Mouse (Mus musculus) ES-CJ7 (cell line): ENCODE results near the gene Padi1.

Source experiments
- DNase-seq: peaks from one replicate; pipeline ENCODE4 v3.0.0; 2011; ENCODE audit warnings: low read depth, low spot score

Padi1 gene

GRCm38 (mm10) chr4:140845666-140846065 lies at the start of gene Padi1:
Gene Padi1, minus strand, starts transcription at chr4:140845778.
- DNase-seq = no peak

DNA sequence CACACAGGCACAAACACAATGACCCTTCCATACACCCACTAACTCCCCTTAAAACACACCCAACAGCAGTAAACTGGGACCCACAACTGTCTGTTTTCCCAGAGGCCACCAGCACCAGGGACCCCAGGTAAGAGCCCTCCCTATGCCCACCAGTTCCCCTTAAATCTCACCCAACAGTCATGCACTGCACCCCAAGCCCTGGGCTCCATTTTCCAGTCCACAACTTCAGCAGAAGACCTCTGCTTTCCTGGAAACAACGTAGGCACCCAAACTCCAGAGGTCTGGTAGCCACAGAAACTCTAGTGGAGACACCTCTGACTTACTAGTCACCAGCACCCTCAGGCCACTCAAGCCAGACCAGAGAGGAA lies 46.6 kb upstream of the Padi1 start:
- DNase-seq = no peak

GRCm38 (mm10) chr4:140891525-140892162 lies 46.1 kb upstream of the Padi1 start:
- no peak for DNase-seq

DNA sequence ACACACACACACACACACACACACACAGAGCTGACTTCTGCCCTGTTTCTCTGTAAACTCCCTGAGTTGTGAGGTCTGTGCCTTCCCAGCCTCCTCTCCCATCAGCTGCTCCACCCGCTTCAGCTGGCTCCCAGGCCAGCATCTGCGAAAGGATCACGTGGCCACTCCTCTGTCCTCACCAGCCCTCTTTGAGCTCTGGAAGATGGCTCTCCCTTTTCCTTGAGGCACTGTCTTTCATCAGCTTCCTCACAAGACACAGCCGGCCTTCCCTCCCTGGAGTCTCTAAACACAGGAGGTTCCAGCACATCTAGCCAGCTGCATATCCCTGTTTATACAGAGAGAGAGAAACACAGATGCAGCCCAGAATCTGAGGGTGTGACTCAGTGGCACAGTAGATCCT lies 38.3 kb upstream of the Padi1 start:
- no peak for DNase-seq

DNA sequence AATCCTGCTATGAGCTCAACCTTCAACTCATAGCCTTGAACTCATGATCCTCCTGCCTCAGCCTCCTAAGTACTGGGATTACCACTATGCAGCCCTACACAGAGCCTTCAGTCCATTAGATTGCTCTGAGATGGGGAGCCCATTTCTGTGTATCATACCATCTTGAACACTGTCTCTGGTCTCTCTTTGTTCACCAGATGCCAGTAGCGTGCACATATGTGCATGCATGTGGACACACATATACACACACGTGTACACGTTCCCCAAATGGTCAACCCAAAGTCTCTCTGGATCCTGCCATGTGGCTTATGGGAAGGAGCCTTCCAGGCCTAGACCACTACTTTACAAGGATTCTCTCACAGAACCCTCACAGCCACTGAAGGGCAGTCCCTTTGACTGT lies 37.4 kb upstream of the Padi1 start:
- DNase-seq = no peak

DNA sequence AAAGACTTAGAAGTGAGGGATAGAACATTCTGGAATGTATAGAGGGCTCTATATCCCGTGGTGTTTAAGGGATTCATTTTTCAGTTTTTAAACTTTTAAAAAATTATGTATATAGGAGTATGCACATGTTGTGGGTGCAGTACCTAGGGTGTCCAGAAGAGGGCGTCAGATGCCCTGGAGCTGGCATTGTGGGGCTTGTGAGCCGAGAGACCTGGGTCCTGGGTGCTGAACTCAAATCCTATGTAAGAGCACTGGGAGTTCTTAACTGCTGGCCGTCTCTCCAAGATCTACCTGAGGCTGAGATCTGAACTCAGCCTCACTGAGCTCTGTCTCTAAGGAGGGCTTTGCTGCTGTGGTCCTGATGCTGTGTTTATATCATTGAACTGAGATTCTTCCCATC lies 36.8 kb upstream of the Padi1 start:
- no peak for DNase-seq

GRCm38 (mm10) chr4:140881771-140882170 lies 36.2 kb upstream of the Padi1 start:
- DNase-seq = no peak

DNA sequence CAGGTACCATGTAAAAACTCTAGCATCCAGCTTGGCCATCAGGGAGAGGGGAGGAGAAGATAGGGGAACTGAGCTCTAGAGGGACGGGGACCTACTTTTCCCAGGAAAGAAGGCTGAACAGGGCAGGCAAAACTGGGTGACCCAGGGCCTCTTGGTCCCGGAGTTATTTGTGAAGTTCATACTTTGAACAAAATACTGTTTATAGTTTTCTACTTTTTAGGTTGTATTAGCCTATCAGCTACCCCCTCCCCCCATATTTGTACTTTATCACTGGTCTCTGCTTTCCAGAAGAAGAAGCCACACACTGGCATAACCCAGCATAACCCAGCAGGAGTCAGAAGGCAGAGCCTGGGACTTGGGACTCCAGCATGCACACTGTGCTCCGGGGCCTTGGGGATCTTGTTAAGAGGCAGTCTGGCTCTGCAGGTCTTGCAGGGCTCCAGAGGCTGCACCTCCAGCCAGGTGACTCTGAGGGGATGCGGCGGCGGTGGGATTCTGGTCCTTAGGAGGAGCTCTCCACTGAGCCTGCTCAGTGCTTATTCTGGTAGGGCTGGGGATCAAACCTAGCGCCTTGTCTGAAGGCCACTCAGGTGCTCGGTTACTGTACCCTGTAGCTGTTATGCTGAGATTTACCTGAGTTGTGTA lies 35.6 kb upstream of the Padi1 start:
- DNase-seq = no peak

DNA sequence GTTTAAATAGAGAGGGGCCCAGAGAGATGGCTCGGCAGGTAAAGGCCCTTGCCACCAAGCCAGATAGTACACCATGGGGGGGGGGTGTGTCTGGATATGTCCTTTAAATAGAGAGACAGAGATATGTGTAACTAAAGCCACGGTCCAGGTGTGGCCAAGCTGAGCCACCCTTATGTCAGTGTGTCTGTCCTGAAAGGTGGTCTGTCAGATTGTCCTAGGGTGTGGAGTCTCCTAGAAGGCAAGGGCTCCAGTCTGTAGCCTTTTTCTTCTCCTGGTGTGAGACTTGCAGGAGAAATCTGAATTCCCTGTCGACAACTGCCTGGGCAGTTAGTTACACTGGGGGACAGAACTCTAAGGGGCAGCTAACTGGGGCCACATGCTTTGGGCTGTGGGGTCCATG lies 34.6 kb upstream of the Padi1 start:
- no peak for DNase-seq

DNA sequence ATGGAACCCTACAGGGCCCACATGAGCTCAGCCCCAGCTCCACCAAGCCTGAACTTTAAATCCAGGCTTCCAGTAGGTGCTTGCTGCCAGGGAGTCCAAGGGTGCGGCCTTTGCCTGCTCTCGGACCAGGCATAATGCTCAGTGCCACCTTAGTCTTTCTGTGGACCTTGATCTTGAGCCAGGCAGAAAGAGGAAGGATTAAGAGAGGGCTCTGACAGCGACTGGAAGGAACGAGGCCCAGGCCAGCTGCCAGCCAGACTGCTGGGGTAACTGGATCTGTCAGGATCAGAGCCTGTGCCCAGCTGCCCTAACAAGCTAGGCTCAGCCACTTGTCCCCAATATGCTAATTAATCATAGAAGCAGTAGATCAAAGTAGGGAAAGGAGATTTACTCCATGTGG lies 34.2 kb upstream of the Padi1 start:
- DNase-seq = no peak

DNA sequence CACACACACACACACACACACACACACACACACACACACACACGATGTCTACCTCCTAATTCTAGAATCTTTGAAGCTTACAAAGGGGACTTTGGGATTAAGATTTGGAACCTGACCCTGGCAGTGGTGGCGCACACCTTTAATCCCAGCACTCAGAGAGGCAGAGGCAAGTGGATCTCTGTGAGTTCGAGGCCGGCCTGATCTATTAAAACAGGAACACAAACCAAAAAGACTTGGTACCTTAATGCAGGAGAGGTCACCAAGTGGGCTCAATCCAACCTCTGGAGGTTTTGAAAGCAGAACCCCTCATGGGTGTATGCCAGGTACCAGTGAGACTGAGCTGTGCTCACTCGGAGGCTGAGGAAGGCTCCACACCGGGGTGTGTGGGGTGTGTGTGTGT lies 33.5 kb upstream of the Padi1 start:
- no peak for DNase-seq

- DNase-seq = no peak
Measured at GRCm38 (mm10) chr4:140878655-140879054, 33.1 kb upstream of the Padi1 start.

GRCm38 (mm10) chr4:140877441-140877840 lies 31.9 kb upstream of the Padi1 start:
- DNase-seq = no peak

DNA sequence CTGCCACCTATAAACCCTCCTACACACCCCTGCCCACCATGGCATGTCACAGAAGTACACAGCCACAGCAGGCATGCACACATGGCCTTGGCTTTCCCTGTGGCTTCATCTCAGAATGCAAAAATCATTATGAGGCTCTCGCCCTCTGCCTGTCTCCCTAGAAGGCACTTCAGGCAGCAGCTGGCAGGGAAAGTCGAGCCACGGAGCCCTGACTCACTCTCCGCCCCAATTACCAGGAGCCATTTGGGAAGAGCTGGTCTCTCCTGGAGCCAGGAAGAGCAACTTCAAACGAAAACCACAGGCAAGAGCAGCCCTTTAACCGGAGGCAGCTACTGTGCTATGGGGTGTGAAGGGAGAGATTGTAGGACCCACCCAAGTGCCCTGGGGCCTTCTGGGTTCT lies 31.1 kb upstream of the Padi1 start:
- DNase-seq = no peak

DNA sequence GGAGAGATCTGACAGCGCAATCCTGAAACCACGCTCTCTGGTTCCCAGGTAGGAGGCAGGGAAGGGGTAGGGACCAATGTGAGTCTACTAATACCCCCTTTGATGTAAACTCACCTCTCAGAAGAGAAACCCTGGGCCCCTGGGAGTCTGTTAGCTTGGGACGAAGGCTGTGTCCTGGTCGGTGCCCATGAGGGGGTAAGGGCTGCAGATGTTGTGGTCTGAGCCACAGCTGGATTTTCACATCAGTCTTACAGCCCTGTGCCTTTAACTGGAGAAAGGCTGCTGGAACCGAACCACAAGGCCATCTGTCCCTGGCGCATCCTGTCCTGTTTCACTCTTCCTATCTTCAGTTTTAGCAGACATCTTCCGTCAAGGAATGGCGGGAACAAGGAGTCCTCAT lies 30.6 kb upstream of the Padi1 start:
- no peak for DNase-seq

- DNase-seq = peak; percentile 16
Measured at GRCm38 (mm10) chr4:140873011-140873410, 27.4 kb upstream of the Padi1 start.

DNA sequence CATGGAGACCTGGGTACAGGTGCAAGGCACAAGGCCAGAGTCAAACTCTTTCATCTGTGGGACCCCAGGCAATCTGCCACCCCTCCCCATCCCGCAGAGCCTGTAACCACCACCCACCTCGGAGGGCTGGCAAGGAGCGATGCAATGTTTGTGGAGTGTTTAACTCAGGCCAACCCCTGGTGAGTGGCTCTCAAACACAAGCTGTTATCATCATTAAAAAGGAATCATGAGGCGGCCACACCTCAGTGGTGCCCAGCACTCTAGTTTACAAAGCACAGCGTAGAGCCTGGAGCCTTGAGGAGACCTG lies 27.1 kb upstream of the Padi1 start:
- no peak for DNase-seq

GRCm38 (mm10) chr4:140871851-140872685 lies 26.5 kb upstream of the Padi1 start:
- DNase-seq = no peak

GRCm38 (mm10) chr4:140871376-140871775 lies 25.8 kb upstream of the Padi1 start:
- DNase-seq = no peak

DNA sequence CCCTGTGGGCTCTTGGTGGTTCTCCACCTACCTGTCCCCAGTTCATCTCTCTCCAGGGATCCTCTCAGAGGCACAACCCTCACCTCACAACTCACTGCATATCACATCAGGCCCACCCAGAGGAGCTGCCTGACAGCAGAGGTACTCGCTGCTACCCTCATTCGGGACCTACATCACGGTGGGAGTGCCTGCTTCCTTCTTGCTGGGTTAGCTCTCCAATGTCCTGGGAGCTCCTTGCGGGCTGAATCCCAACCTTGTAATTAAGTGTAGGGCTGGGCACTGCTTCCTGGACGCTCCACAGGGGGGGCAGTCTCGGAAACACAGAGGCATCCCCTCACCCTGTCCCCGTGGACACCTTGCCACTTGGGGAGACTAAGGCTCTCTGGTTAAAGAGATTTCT lies 25.3 kb upstream of the Padi1 start:
- DNase-seq = no peak

DNA sequence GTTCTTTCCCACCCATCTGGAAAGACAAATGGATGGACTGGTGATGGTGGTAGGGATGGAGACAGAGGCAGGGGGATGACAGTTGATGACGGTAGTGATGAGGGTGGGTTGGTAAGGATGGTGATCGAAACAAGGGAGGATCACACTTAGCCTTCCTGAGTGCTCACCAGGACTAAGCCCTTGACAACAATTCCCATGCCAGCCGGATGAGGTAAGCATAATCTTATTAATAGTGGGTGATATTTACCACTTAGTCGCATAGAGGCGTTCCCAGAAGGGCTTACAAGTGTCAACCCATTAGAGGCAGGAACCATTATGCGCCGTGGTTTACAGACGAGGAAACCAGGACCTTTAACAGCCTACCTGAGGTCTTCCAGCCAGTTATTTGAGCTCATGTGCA lies 24.4 kb upstream of the Padi1 start:
- no peak for DNase-seq

GRCm38 (mm10) chr4:140868484-140869190 lies 23.1 kb upstream of the Padi1 start:
- peak; percentile 71 for DNase-seq
